Mouse (Mus musculus): ENCODE data around the gene Map7d2. TPM values are rescaled to one million over a fixed set of nuclear protein-coding genes. Genes with fewer than 3 reads are reported as not detected.

Map7d2 gene
- polyA plus RNA-seq, 1 experiment, result 0.28 TPM

GRCm38 (mm10) chrX:159509847-159510715 lies 95.7 kb downstream of the Map7d2 start:
- no peak for DNase-seq (ENCODE audit: low spot score)

GRCm38 (mm10) chrX:159510716-159511051 lies 96.3 kb downstream of the Map7d2 start:
- DNase-seq (ENCODE audit: low spot score), result no peak

- DNase-seq (ENCODE audit: low spot score), result no peak
Measured at GRCm38 (mm10) chrX:159515599-159515998, 101.2 kb downstream of the Map7d2 start.

- no peak for DNase-seq (ENCODE audit: low spot score)
Measured at GRCm38 (mm10) chrX:159521780-159522179, 107.4 kb downstream of the Map7d2 start.

DNA sequence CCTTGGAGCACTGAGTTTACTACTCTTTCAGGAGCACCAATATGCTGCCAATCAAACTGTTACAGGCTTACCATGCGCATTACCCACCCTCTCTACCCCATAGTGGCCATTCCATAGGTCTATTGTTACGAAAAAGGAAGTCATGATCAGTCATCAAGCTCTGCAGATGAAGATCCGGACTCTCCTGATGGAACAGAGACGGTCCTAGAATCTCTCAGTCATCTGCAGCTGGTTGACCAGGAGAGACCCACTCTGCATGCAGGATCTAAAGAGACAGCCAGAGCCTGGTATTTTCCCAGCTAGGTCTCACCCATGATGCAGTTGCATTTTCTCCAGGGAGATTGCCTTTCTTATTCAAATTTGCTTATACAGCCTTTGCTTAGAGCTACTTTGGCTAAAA lies 108.3 kb downstream of the Map7d2 start:
- DNase-seq (ENCODE audit: low spot score), result no peak

- DNase-seq (ENCODE audit: low spot score), result no peak
Measured at GRCm38 (mm10) chrX:159526388-159526787, 112.0 kb downstream of the Map7d2 start, which contains the start of gene Bclaf3. Bclaf3 (plus strand) TSS chrX:159526688.

GRCm38 (mm10) chrX:159532427-159532810 lies 118.0 kb downstream of the Map7d2 start:
- DNase-seq (ENCODE audit: low spot score), result peak; percentile 81

DNA sequence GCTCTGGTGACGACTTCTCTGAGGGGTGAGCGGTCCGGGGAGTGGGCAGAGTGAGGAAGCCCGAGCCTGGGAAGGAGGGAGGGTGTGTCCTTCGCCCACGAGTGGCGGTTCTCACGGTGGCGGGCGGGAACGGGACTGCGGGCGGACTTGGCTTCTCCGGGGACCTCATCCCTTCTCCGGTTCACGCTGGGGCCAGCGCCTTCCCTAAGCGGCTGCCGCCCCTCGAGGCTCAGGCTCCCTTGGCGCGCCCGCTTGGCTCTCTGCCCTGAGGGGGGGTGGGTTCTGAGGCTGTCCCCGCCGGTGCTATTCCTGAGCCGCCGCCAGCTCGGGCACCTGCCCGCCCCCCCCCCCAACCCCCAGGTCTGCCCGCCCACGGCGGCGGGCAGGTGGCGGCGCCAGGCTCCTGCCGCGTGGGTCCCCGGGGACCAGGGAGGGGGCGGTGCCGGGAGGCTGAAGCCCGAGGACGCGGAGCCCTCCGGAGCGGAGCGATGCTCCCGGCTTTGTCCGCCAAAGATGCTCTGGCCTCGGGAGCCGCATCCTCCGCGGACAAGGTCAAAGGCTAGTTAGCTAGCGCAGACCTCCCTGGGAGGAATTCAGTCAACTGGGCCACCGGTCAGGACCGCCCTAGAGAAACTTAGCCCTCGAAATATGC lies 118.6 kb downstream of the Map7d2 start:
- no peak for DNase-seq (ENCODE audit: low spot score)

- DNase-seq (ENCODE audit: low spot score), result no peak
Measured at GRCm38 (mm10) chrX:159541936-159542335, 127.6 kb downstream of the Map7d2 start.

DNA sequence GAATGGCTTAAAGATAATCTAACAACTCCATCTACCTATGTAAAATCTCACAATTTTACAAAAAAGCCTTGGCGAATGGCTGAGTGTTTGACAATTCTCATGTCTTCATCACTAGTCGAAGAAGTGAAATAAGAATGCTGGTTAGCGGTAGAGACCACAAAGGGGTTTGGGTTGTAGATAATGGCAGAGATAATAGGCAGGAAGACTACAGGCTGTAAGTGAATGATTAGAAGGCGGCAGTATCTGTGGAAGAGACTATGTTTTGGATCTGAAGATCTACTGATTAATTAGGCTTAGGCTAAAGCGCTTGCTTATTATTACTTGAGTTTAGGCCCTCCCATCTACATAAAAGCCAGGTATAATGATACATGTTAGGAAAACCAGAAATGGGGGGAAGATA lies 132.7 kb downstream of the Map7d2 start:
- no peak for DNase-seq (ENCODE audit: low spot score)

Other genes with a start within 250 kb of the Map7d2 start
- 18.9 and 22.7 TPM in 2 replicates for gene Rps6ka3, start 204.3 kb upstream of the Map7d2 start, polyA plus RNA-seq (2012; rRNA removed)
- 44.5 and 61.5 TPM in 2 replicates for gene Eif1ax, start 42.4 kb upstream of the Map7d2 start, polyA plus RNA-seq (2012; rRNA removed)
- 10.3 and 13.5 TPM in 2 replicates for gene Bclaf3, start 112.1 kb downstream of the Map7d2 start, polyA plus RNA-seq (2012; rRNA removed)
- gene Sh3kbp1, start 212.7 kb downstream of the Map7d2 start, polyA plus RNA-seq (2012; rRNA removed), result 44.2 and 45.0 TPM in 2 replicates

All from urinary bladder, adult 2 months (tissue).